Mouse (Mus musculus) hindbrain, embryonic 14.5 days (tissue): ENCODE results near the gene Gm2001. TPM values are rescaled to one million over a fixed set of nuclear protein-coding genes. Genes with fewer than 3 reads are reported as not detected.
"Not testable (repeated sequence)": the region's sequence is repeated elsewhere in the genome, so short reads cannot be mapped to it uniquely, and the experiment has no call there.

Experiments
- ATAC-seq: fragments of 200-750 bp; cut with Nextera tagmentation; 2 replicates; pipeline ENCODE4 v1.8.0; 2017; ENCODE audit warnings: moderate number of reproducible peaks, mild to moderate bottlenecking, moderate TSS enrichment, moderate library complexity; ENCODE audit not compliant: low FRiP score
- DNase-seq: peaks from one replicate; pipeline ENCODE4 v3.0.0-alpha.2; 2015; ENCODE audit warnings: low spot score
- H3K27ac ChIP-seq: fragments of 300-500 bp; sonication (generic); 2 replicates; pipeline ENCODE4 v1.5.1; 2014; ENCODE audit warnings: mild to moderate bottlenecking, moderate library complexity
- H3K27me3 ChIP-seq: fragments of 300-500 bp; sonication (generic); 2 replicates; pipeline ENCODE4 v1.6.1; 2014; ENCODE audit warnings: mild to moderate bottlenecking, low read length, mixed read lengths; ENCODE audit not compliant: control insufficient read depth, insufficient read depth
- H3K36me3 ChIP-seq: fragments of 300-500 bp; sonication (generic); replicated peaks from 2 replicates; pipeline ENCODE4 v1.6.1; 2014; ENCODE audit not compliant: control insufficient read depth, insufficient read depth
- H3K4me1 ChIP-seq: fragments of 300-500 bp; sonication (generic); replicated peaks from 2 replicates; pipeline ENCODE4 v1.6.1; 2014; ENCODE audit warnings: antibody characterized with exemption, low read length, mixed read lengths; ENCODE audit not compliant: control insufficient read depth, insufficient read depth
- H3K4me2 ChIP-seq: fragments of 300-500 bp; sonication (generic); replicated peaks from 2 replicates; pipeline ENCODE4 v1.6.1; 2014; ENCODE audit warnings: mild to moderate bottlenecking, moderate library complexity
- H3K4me3 ChIP-seq: fragments of 300-500 bp; sonication (generic); replicated peaks from 2 replicates; pipeline ENCODE4 v1.5.1; 2014; ENCODE audit warnings: mild to moderate bottlenecking, low read length
- H3K9ac ChIP-seq: fragments of 300-500 bp; sonication (generic); 2 replicates; pipeline ENCODE4 v1.6.1; 2014
- H3K9me3 ChIP-seq: fragments of 300-500 bp; sonication (generic); 2 replicates; pipeline ENCODE4 v1.6.1; 2016; ENCODE audit warnings: low read length; ENCODE audit not compliant: control insufficient read depth
- whole genome bisulfite sequencing: fragments of 180-500 bp; shearing (Covaris S2); extraction: QIAGEN DNeasy Blood & Tissue Kit; methylation state at CpG from one replicate; pipeline ENCODE4 v1.1.7; 2014; 5-methylcytosine and 5-hydroxymethylcytosine counted together
- polyA plus RNA-seq: library from polyadenylated mRNA; unstranded; fragments of >200 nt; fragmentation: Nextera tagmentation; extraction: Ambion mirVana; gene quantifications from 2 replicates; pipeline ENCODE4 v1.2.1, GENCODE M21; 2014

Gene Gm2001
- polyA plus RNA-seq = not detected in 2 replicates

DNA sequence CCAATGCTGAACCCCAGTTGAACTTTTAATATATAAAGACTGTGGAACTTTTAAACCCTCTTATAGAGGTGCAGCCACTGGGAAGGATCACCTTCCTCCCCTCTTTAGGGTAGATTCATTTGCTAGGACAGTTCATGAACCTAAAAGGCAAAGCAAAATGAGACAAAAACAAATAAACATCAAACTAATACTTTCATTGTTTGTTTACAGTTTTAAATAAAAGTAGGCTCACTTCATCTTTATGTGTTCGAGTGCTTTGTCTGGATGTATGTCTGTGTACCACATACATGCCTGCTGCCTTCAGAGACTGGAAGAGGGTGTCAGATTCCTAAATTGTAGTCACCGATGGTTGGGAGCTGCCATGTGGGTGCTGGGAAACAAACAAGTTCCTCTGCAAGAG, at the start of gene Gm2001:
Gene Gm2001, minus strand, starts transcription at position 101 of the 400 bp plus-strand sequence.
- H3K4me3 ChIP-seq, H3K36me3 ChIP-seq, H3K9ac ChIP-seq, H3K9me3 ChIP-seq, H3K4me2 ChIP-seq, ATAC-seq, DNase-seq, H3K27ac ChIP-seq, H3K4me1 ChIP-seq, H3K27me3 ChIP-seq: not testable (repeated sequence)
- 77% methylated on average over 1 of the region's 2 CpGs for WGBS

DNA sequence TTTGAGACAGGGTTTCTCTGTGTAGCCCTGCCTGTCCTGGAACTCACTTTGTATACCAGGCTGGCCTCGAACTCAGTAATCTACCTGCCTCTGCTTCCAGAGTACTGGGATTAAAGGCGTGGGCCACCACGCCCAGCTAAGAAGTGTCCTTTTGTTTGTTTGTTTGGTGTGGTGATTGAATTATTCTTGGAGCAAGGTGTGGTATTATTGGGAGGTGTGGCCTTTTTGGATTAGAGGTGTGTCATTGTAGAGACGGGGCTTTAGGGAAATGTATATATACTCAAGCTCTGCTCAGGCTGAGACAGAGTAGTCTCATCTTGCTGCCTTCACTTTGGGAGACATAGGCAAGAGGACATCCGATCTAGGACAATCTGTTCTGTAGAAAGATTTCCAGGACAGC, 31.6 kb upstream of the Gm2001 start, which contains the start of gene Gm2016:
Gene Gm2016, plus strand, starts transcription at position 301 of the 400 bp plus-strand sequence.
- H3K27ac ChIP-seq, H3K27me3 ChIP-seq, H3K9ac ChIP-seq, H3K4me2 ChIP-seq, H3K4me3 ChIP-seq, H3K4me1 ChIP-seq, DNase-seq, H3K9me3 ChIP-seq, H3K36me3 ChIP-seq, ATAC-seq: not testable (repeated sequence)
- WGBS = 83% methylated on average over 5 of the region's 5 CpGs

DNA sequence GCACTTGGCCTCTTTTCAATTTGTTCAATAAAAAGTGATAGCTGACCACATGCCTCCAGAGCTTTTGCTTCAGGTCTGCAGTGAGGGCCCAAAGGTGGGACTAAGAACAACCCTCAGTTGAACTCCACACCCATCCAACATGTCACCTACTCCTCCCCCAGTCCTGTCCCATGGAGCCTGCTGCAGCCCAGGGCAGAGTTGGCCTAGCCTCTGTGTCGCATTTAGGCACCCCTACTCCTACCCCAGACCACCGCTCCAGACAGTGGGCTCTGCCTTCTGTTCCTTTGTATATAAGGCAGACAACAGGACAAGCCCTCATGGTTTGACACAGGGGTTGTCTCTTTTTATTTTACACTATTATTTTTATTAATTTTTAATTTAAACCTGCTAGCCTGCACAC, 21.9 kb upstream of the Gm2001 start:
- not testable (repeated sequence) for H3K36me3 ChIP-seq, DNase-seq, H3K27ac ChIP-seq, H3K4me3 ChIP-seq, H3K27me3 ChIP-seq, H3K9me3 ChIP-seq, H3K9ac ChIP-seq, H3K4me2 ChIP-seq, ATAC-seq, H3K4me1 ChIP-seq
- WGBS = 86% methylated on average over 2 of the region's 2 CpGs

DNA sequence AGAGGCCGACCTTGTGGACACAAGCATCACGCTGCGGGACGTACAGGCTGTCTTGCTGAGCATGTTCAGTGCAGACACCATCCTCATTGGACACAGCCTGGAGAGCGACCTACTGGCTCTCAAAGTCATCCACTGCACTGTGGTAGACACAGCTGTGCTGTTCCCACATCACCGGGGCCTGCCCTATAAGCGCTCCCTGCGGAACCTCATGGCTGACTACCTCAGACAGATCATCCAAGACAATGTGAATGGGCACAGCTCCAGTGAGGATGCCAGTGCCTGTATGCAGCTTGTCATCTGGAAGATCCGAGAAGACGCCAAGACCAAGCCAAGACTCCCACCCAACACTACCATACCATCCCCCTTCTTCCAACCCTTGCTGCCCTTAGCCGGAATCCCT, 21.5 kb upstream of the Gm2001 start:
- not testable (repeated sequence) for H3K36me3 ChIP-seq, H3K4me1 ChIP-seq, H3K4me2 ChIP-seq, H3K27me3 ChIP-seq, H3K27ac ChIP-seq, DNase-seq, H3K9me3 ChIP-seq, H3K4me3 ChIP-seq, H3K9ac ChIP-seq
- 95% methylated on average over 9 of the region's 11 CpGs for WGBS
- 0 out of 2 replicates have a peak, but pooled peaks have one; percentile 14 for ATAC-seq

DNA sequence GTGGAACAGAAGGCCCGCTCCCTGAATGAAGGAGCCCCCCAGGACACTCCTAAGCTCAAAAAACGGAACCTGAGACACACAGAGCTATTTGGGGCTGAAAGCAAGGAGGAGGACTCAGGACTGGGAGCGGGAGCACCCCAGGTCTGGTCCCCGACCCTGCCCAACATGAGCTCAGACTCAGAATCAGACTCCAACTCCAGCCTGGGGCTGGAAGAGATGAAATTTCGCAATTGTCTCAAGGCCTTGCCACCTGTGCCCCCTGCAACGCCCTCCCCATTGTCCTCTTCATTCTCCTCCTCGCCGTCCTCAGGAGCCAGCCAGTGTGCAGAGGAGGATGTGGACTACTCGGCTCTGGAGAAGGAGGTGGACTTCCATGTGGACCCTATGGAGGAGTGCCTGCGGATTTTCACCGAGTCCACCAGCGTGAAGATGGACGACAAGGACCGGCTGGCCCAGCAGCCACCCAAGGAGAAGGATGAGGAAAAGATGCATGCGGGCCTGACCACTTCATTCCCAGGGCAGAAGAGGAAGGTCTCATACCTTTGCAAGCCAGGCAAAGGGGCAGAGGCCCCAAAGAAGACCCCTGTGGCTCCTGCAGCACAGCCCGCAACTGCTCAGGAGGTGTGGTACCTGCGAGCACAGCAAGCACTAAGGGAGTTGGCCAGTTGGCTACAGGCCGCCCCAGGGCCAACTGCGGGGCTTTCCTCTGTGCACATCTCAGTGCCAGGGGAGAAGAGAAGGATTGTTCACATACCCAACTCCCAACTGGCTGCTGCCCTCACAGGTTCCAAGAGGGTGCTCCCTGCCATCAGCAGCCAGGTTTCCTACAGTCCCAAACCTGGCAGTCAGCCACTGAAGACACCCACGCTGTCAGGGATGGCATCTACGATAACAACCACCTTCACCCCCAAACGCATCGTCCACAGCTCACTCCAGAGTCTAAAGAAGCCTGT, 19.9 kb upstream of the Gm2001 start:
- not testable (repeated sequence) for H3K9me3 ChIP-seq, DNase-seq, H3K27me3 ChIP-seq, H3K36me3 ChIP-seq, H3K9ac ChIP-seq, H3K4me1 ChIP-seq, H3K27ac ChIP-seq, H3K4me2 ChIP-seq, H3K4me3 ChIP-seq
- WGBS = 88% methylated on average over 23 of the region's 23 CpGs
- peak; percentile 28; the same call in 1 of the 2 replicates for ATAC-seq

DNA sequence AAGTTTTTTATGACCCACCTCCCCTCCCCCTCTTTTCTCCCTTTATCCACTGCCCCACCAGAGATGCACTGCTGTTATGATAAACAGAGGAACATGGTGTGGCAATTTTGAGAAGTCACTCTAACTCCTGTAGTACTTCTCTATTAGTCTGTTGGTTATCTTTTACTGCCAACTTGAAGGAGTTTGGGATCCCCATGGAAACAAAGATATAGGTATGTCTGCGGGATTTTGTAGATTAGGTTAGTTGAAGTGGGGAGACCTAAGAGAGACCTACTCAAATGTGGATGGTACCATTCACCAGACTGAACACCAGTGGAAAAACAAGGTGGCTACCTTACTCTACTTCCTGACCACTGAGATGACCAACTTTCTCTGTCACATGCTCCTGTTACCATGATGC, 13.9 kb upstream of the Gm2001 start:
- not testable (repeated sequence) for H3K4me3 ChIP-seq, H3K27me3 ChIP-seq, H3K27ac ChIP-seq, ATAC-seq, H3K9me3 ChIP-seq, H3K4me1 ChIP-seq, DNase-seq, H3K36me3 ChIP-seq, H3K4me2 ChIP-seq, H3K9ac ChIP-seq
- WGBS = 88% methylated on average over 1 of the region's 1 CpGs

DNA sequence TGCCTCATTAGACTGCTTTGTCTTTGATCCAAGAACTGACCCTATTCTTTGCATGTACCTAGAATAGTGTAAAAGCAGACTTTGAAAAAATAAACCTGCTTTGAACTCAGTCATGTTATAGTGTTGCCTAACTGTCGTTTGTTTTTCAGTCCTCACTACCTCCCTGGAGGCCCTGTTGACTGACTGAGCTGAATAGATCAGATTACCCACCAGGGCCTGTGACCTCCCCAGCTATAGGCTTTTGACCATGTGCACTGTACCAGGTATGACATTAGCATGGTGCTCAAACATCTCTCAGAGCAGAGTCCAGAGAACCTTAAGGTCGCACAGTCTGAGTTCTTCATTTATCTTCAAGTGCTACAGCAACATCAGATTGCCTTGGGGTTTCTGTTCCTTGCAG, 8.5 kb upstream of the Gm2001 start:
- WGBS = no CpG with 5 or more reads among the region's 2 CpGs
- H3K27ac ChIP-seq, H3K4me3 ChIP-seq, H3K27me3 ChIP-seq, H3K9ac ChIP-seq, H3K4me1 ChIP-seq, DNase-seq, H3K9me3 ChIP-seq, H3K36me3 ChIP-seq, H3K4me2 ChIP-seq, ATAC-seq: not testable (repeated sequence)

DNA sequence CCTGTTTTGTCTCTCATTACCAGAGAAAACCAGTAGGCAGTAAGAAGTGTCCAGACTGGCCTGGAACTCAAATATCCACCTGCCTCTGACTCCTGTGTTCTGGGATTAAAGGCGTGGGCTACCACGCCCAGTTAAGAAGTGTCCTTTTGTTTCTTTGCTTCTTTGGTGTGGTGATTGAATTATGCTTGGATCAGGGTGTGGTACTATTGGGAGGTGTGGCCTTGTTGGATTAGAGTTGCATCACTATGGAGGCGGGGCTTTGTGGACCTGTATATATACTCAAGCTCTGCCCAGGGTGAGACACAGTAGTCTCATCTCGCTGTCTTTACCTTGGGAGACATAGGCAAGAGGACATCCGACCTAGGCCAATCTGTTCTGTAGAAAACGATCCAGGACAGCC, 25.9 kb downstream of the Gm2001 start, which contains the start of gene BB287469:
Gene BB287469, plus strand, starts transcription at position 301 of the 400 bp plus-strand sequence.
- 89% methylated on average over 4 of the region's 6 CpGs for WGBS
- not testable (repeated sequence) for H3K4me1 ChIP-seq, H3K9ac ChIP-seq

DNA sequence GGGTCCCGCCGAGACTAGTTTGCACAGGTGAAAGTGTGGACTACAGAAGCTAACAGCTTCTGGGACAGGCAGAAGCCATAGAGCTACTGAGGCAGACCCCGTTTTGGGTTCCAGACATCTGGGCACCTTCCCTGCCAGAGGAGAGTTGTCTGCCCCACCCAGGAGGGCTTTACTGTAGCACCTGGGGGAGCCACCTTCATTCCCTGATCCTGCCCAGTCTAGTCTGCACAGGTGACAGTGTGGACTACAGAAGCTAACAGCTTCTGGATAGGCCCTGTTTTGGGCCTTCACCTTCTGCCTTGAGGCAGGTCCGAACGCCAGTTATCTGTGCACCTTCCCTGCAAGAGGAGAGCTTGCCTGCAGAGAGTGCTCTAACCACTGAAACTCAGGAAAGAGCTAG, 44.2 kb downstream of the Gm2001 start:
- H3K36me3 ChIP-seq, DNase-seq, H3K4me2 ChIP-seq, ATAC-seq, H3K27ac ChIP-seq, H3K9me3 ChIP-seq, H3K4me1 ChIP-seq, H3K27me3 ChIP-seq, H3K9ac ChIP-seq, H3K4me3 ChIP-seq: not testable (repeated sequence)
- WGBS = 94% methylated on average over 5 of the region's 5 CpGs

More for the DNA sequence above, 25.9 kb downstream of the Gm2001 start, which contains the start of gene BB287469:
- not testable (repeated sequence) for H3K4me3 ChIP-seq, H3K27ac ChIP-seq, H3K9me3 ChIP-seq, H3K36me3 ChIP-seq, H3K4me2 ChIP-seq, ATAC-seq, H3K27me3 ChIP-seq, DNase-seq
